Mouse (Mus musculus): ENCODE measurements around the gene Pnpla3.

DNA sequence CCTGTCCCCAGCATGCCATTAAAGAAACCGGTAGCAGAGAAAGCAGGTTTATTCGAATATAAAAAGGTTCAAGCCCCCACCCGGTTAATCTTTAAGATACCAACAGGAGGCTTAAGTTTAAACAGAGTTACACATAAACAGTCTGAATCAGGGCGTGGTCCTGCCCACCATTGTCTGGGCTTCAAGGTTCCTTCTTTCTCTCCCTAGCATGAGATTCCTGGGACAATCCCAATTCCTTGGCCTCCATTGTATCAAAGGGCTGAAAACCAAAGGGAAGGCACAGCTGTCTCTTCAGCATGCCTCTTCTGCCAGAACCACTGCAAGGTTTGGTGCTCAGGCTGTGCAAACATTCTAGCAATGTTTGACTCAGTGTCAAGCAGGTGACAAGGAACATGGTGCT, 18.6 kb downstream of the Pnpla3 start:
- TF ChIP-seq CTCF (IDR thresholded peaks at IDR 0.05; ENCODE audit: low read depth, low read length) (no peak), POLR2A (IDR thresholded peaks at IDR 0.05; ENCODE audit: extremely low read depth, insufficient read depth, low read length) (no peak)

All from liver, adult 2 months (tissue).